Mouse (Mus musculus) left cerebral cortex, postnatal 14 days (tissue): ENCODE measurements around the gene Nfx1. TPM values are rescaled to one million over a fixed set of nuclear protein-coding genes. Genes with fewer than 3 reads are reported as not detected.

Experiments used
- DNase-seq, 2 experiments: peaks; one replicate each; pipeline ENCODE4 v3.0.0; 2021 to 2022; ENCODE audit warnings: low spot score in 2 of 2, mixed read lengths in 1 of 2
- intact Hi-C: fragments of 180-260 bp; cut with DNase I; formaldehyde crosslinking; loops from one replicate; pipeline ENCODE4 v1.15.1; 2025
- total RNA-seq, 2 experiments: library from RNA; stranded (reverse); gene quantifications; 2 replicates each; pipeline ENCODE4 v1.2.3; 2021

Gene Nfx1
- total RNA-seq, 2 experiments from 2014 or later, result 59.1 to 62.0 TPM

- no peak for DNase-seq
- intact Hi-C loops, result no loop called here
These were observed 67.2 kb downstream of the Nfx1 start for GRCm38 (mm10) chr4:41037942-41038341.

GRCm38 (mm10) chr4:41040983-41041382 lies 70.3 kb downstream of the Nfx1 start:
- intact Hi-C loops, result no loop called here

GRCm38 (mm10) chr4:41042880-41043279 lies 72.2 kb downstream of the Nfx1 start:
- DNase-seq, result no peak
- intact Hi-C loops, result no loop called here

More at GRCm38 (mm10) chr4:41040983-41041382, 70.3 kb downstream of the Nfx1 start:
- no peak for DNase-seq

- no peak for DNase-seq
- intact Hi-C loops, result no loop called here
These were observed 73.3 kb downstream of the Nfx1 start for GRCm38 (mm10) chr4:41043961-41044360.

- DNase-seq, result no peak
- intact Hi-C loops, result no loop called here
These were observed 74.6 kb downstream of the Nfx1 start for GRCm38 (mm10) chr4:41045288-41045687.

- intact Hi-C loops, result no loop called here
- DNase-seq, result no peak
These were observed 75.6 kb downstream of the Nfx1 start for GRCm38 (mm10) chr4:41046254-41046795.

- intact Hi-C loops, result no loop called here
- DNase-seq, result no peak
These were observed 77.0 kb downstream of the Nfx1 start, which contains the start of gene Aqp7 for GRCm38 (mm10) chr4:41047524-41048271. Gene Aqp7 (minus strand): TSS chr4:41048139.

- DNase-seq, result no peak
- intact Hi-C loops, result no loop called here
These were observed 78.2 kb downstream of the Nfx1 start for GRCm38 (mm10) chr4:41048926-41049325.

- peak; percentile 84 to 92 for DNase-seq
- intact Hi-C loops, result loop anchor here (5.0 to 10.0 kb wide), 2 partner anchors 176 to 234 kb away; no protein-coding TSS in a partner anchor
These were observed 80.3 kb downstream of the Nfx1 start for GRCm38 (mm10) chr4:41050726-41051675.

GRCm38 (mm10) chr4:41051781-41052180 lies 81.1 kb downstream of the Nfx1 start:
- intact Hi-C loops, result loop anchor here (2.0 to 10.0 kb wide), 3 partner anchors 67 to 233 kb away; no protein-coding TSS in a partner anchor
- DNase-seq, result no peak

GRCm38 (mm10) chr4:41055111-41055510 lies 84.4 kb downstream of the Nfx1 start:
- DNase-seq, result no peak
- intact Hi-C loops, result loop anchor here (10.0 kb wide), 1 partner anchor 230 kb away; no protein-coding TSS in a partner anchor

GRCm38 (mm10) chr4:41056253-41056652 lies 85.5 kb downstream of the Nfx1 start:
- intact Hi-C loops, result loop anchor here (10.0 kb wide), 1 partner anchor 229 kb away; no protein-coding TSS in a partner anchor

GRCm38 (mm10) chr4:41056742-41057332 lies 86.1 kb downstream of the Nfx1 start:
- DNase-seq, result no peak
- intact Hi-C loops, result loop anchor here (10.0 kb wide), 1 partner anchor 228 kb away; no protein-coding TSS in a partner anchor

More at GRCm38 (mm10) chr4:41056253-41056652, 85.5 kb downstream of the Nfx1 start:
- no peak for DNase-seq

GRCm38 (mm10) chr4:41057361-41057760 lies 86.7 kb downstream of the Nfx1 start:
- no peak for DNase-seq
- intact Hi-C loops, result loop anchor here (10.0 kb wide), 1 partner anchor 227 kb away; no protein-coding TSS in a partner anchor

- intact Hi-C loops, result no loop called here
- no peak for DNase-seq
These were observed 92.6 kb downstream of the Nfx1 start for GRCm38 (mm10) chr4:41063351-41063750.

GRCm38 (mm10) chr4:41063894-41064673 lies 93.4 kb downstream of the Nfx1 start:
- DNase-seq, result no peak
- intact Hi-C loops, result no loop called here

- no peak for DNase-seq
- intact Hi-C loops, result no loop called here
These were observed 94.5 kb downstream of the Nfx1 start for GRCm38 (mm10) chr4:41065196-41065595.
